Mouse (Mus musculus): ENCODE measurements around the gene Usp7. TPM values are rescaled to one million over a fixed set of nuclear protein-coding genes. Genes with fewer than 3 reads are reported as not detected.

Gene Usp7
- polyA plus RNA-seq, 1 experiment from 2014 or later, result 30.3 TPM

Other genes with a start within 250 kb of the Usp7 start
- 54.0 and 55.0 TPM in 2 replicates for gene Pmm2, start 154.6 kb downstream of the Usp7 start, polyA plus RNA-seq (2015; fragmentation: Nextera tagmentation; extraction: Ambion mirVana)
- gene Tmem186, start 154.6 kb downstream of the Usp7 start, polyA plus RNA-seq (2015; fragmentation: Nextera tagmentation; extraction: Ambion mirVana), result 25.1 and 26.2 TPM in 2 replicates
- gene Carhsp1, start 120.2 kb downstream of the Usp7 start, polyA plus RNA-seq (2015; fragmentation: Nextera tagmentation; extraction: Ambion mirVana), result 253 and 274 TPM in 2 replicates
- not detected in 2 replicates for gene Gm5767, start 111.5 kb downstream of the Usp7 start, polyA plus RNA-seq (2015; fragmentation: Nextera tagmentation; extraction: Ambion mirVana)
- 31.3 and 35.4 TPM in 2 replicates for gene 1810013L24Rik, start 37.8 kb upstream of the Usp7 start, polyA plus RNA-seq (2015; fragmentation: Nextera tagmentation; extraction: Ambion mirVana)

Data from midbrain, embryonic 13.5 days (tissue).